Mouse (Mus musculus) spleen, adult 2 months (tissue): ENCODE measurements around the gene Rasgrp2.

ENCODE experiments used
- CTCF ChIP-seq: fragments of 200-500 bp; IDR thresholded peaks from 2 replicates; pipeline ENCODE4 v1.5.1; 2011; ENCODE audit warnings: mild to moderate bottlenecking, inconsistent platforms; ENCODE audit not compliant: insufficient read depth, insufficient read length, insufficient replicate concordance; ENCODE audit errors: extremely low read depth
- POLR2A ChIP-seq: fragments of 200-500 bp; IDR thresholded peaks from 2 replicates; pipeline ENCODE4 v1.6.1; 2011; ENCODE audit warnings: low read depth, low read length, inconsistent platforms

- TF ChIP-seq POLR2A (no peak), CTCF (no peak)
These were observed 29.0 kb upstream of the Rasgrp2 start for GRCm38 (mm10) chr19:6370175-6370574.
